Mouse (Mus musculus) stomach, postnatal 0 days (tissue): ENCODE measurements at regions not wholly inside any gene's neighbourhood (a gene's known extent, or its start where the extent isn't known, plus 50 kb on each side); places are given as distances from the start of the nearest gene placed in this dataset.
"Not testable (repeated sequence)": the region's sequence is repeated elsewhere in the genome, so short reads cannot be mapped to it uniquely, and the experiment has no call there.

Source experiments
- ATAC-seq: fragments of 200-750 bp; cut with Nextera tagmentation; 2 replicates; pipeline ENCODE4 v1.8.0; 2017; ENCODE audit not compliant: low FRiP score, low TSS enrichment
- DNase-seq: peaks from one replicate; pipeline ENCODE4 v3.0.0-alpha.2; 2016; ENCODE audit warnings: low spot score
- H3K27ac ChIP-seq: fragments of 300-500 bp; sonication (generic); replicated peaks from 2 replicates; pipeline ENCODE4 v1.5.1; 2014; ENCODE audit warnings: mild to moderate bottlenecking, control low read depth
- H3K27me3 ChIP-seq: fragments of 300-500 bp; sonication (generic); 2 replicates; pipeline ENCODE4 v1.6.1; 2014; ENCODE audit warnings: low read length; ENCODE audit not compliant: control insufficient read depth, insufficient read depth
- H3K36me3 ChIP-seq: fragments of 300-500 bp; sonication (generic); 2 replicates; pipeline ENCODE4 v1.6.1; 2014; ENCODE audit warnings: low read length, mixed read lengths; ENCODE audit not compliant: control insufficient read depth, insufficient read depth
- H3K4me1 ChIP-seq: fragments of 300-500 bp; sonication (generic); replicated peaks from 2 replicates; pipeline ENCODE4 v1.6.1; 2014; ENCODE audit warnings: antibody characterized with exemption; ENCODE audit not compliant: control insufficient read depth, insufficient read depth
- H3K4me2 ChIP-seq: fragments of 300-500 bp; sonication (generic); replicated peaks from 2 replicates; pipeline ENCODE4 v1.6.1; 2014; ENCODE audit warnings: low read depth, mild to moderate bottlenecking, control low read depth, moderate library complexity
- H3K4me3 ChIP-seq: fragments of 300-500 bp; sonication (generic); 2 replicates; pipeline ENCODE4 v1.5.1; 2014; ENCODE audit warnings: low read depth, low read length, control low read depth
- H3K9ac ChIP-seq: fragments of 300-500 bp; sonication (generic); 2 replicates; pipeline ENCODE4 v1.6.1; 2014; ENCODE audit warnings: mild to moderate bottlenecking, low read length, control low read depth, mixed read lengths
- H3K9me3 ChIP-seq: fragments of 300-500 bp; sonication (generic); 2 replicates; pipeline ENCODE4 v1.6.1; 2016; ENCODE audit warnings: low read length; ENCODE audit not compliant: control insufficient read depth
- CTCF ChIP-seq: IDR thresholded peaks from 2 replicates; pipeline ENCODE4 v1.5.1; 2016; ENCODE audit warnings: antibody characterized with exemption, low read depth, mild to moderate bottlenecking, moderate library complexity
- EP300 ChIP-seq: optimal IDR thresholded peaks from 2 replicates; pipeline ENCODE3; 2016; ENCODE audit warnings: antibody characterized with exemption
- WGBS: fragments of 180-500 bp; shearing (Covaris S2); extraction: QIAGEN DNeasy Blood & Tissue Kit; methylation state at CpG from one replicate; pipeline ENCODE4 v1.1.7; 2014; 5-methylcytosine and 5-hydroxymethylcytosine counted together

DNA sequence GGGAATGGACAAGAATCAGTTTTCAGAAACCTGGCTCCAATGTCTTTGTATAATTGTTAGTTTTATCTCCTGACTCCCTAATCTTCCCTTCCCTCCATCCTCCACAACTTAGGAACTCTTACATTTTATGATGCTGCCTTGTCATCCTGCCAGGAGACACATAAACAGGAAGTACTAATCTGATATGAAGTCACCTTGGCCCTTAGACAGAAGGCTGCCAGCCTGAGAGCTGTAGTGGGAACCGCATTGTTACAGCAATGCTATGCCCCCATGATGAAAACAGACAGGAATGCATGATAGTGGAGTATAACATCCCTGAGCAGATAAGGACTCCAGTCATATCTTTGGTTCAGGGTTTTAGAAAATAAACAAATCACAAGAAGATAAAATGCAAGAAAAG is 734.8 kb upstream of the 4930452B06Rik start:
- Histone ChIP-seq H3K4me3 (no peak overlapping the region), H3K4me1 (no peaks in the 10 kb centered on the region), H3K27me3 (no peaks in the 10 kb centered on the region), H3K36me3 (no peaks in the 10 kb centered on the region), H3K9me3 (no peaks in the 10 kb centered on the region), H3K9ac (no peak overlapping the region), H3K4me2 (no peak overlapping the region), H3K27ac (no peak overlapping the region)
- no peak for DNase-seq
- TF ChIP-seq CTCF = no peak
- no peak for ATAC-seq
- 61% methylated on average over 1 of the region's 1 CpGs for whole genome bisulfite sequencing

DNA sequence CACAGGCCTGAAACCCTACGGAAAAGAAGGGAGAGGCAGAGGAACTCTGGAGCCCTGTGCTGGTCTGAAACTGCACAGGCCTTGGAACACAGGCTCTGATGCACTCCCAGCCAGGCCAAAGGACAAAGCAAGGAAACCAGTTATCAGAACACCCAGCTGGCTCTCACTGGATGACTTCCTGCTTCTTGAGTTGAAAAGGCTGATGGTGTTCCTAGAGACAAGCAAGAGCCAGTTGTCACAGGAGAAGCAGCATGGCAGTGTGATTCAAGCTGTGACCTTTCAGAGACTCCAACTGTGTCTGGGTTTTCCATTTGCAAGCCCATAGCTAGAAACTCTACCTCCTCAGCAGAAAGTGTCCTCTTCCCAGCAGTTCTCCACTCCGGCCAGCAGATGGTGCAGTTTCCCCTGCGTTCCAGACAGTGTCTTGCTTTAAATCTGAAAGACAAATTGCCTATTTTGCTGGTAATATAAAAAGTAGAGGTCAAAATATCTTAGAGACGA is 727.3 kb upstream of the 4930452B06Rik start:
- DNase-seq (peak; percentile 78), ATAC-seq (no peak)
- Histone ChIP-seq H3K4me2 (no peak overlapping the region), H3K27ac (no peak overlapping the region), H3K4me3 (no peak overlapping the region), H3K36me3 (no peaks in the 10 kb centered on the region), H3K9me3 (no peaks in the 10 kb centered on the region), H3K4me1 (no peaks in the 10 kb centered on the region), H3K9ac (no peak overlapping the region), H3K27me3 (no peaks in the 10 kb centered on the region)
- TF ChIP-seq EP300 (no peak), CTCF (peak; percentile 93)
- WGBS = 19% methylated on average over 4 of the region's 4 CpGs

DNA sequence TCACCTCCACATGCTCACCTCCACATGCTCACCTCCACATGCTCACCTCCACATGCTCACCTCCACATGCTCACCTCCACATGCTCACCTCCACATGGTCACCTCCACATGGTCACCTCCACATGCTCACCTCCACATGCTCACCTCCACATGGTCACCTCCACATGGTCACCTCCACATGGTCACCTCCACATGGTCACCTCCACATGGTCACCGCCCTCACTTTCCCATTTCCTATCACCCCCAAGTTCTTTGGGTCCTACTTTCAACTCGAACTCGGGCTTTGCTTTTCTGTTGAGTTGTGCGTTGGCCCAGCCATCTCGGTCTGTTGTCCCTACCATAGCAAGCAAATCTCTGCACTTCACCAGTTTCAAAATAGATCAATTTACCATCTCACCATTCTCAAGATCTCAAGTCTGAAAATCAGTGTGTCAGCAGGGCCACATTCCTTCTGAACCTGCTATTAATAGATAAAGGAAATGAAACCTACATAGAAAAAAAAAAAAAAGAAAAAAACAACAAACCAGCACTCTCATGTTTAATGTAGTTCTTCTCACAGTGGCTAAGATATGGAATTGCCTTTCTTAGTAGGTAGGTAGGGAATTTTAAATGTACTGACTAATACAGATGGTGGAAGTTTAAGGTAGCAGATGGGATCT is 724.0 kb upstream of the 4930452B06Rik start:
- H3K4me2 ChIP-seq, H3K9ac ChIP-seq, H3K4me1 ChIP-seq, H3K27me3 ChIP-seq, H3K36me3 ChIP-seq, DNase-seq, H3K9me3 ChIP-seq, H3K4me3 ChIP-seq, H3K27ac ChIP-seq, ATAC-seq: not testable (repeated sequence)
- 94% methylated on average over 5 of the region's 5 CpGs for WGBS

DNA sequence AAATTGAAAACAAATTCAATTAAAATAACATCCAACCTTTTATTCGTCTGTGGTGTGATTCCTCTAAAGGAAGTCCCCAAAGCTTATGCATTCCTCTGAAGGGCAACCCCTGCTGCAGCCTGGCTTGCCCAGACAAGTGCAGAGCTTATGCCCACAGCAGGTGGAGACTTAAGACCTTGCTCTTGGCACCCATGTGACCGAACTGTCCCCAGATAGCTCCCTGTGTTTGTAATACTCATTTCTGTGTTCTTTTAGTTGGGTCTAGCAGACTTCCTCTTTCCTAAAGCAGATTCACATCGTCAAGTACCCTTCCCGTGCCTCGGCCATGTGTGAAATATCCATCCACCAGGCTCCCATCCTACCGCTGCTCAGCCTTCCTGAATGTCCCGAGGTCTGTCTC is 723.1 kb upstream of the 4930452B06Rik start:
- no peak for TF ChIP-seq EP300
- no peak for TF ChIP-seq CTCF
- no peak for ATAC-seq
- 74% methylated on average over 7 of the region's 7 CpGs for WGBS

More for the DNA sequence above, 723.1 kb upstream of the 4930452B06Rik start:
- no peak for DNase-seq
- H3K27me3 ChIP-seq = no peaks in the 10 kb centered on the region
- H3K4me1 ChIP-seq = no peaks in the 10 kb centered on the region
- H3K4me3 ChIP-seq = no peak overlapping the region
- no peaks in the 10 kb centered on the region for H3K9me3 ChIP-seq
- no peak overlapping the region for H3K9ac ChIP-seq
- no peak overlapping the region for H3K4me2 ChIP-seq
- H3K27ac ChIP-seq = no peak overlapping the region
- H3K36me3 ChIP-seq = no peaks in the 10 kb centered on the region
